Mouse (Mus musculus): ENCODE measurements around the gene Rnf187.

Rnf187 gene

DNA sequence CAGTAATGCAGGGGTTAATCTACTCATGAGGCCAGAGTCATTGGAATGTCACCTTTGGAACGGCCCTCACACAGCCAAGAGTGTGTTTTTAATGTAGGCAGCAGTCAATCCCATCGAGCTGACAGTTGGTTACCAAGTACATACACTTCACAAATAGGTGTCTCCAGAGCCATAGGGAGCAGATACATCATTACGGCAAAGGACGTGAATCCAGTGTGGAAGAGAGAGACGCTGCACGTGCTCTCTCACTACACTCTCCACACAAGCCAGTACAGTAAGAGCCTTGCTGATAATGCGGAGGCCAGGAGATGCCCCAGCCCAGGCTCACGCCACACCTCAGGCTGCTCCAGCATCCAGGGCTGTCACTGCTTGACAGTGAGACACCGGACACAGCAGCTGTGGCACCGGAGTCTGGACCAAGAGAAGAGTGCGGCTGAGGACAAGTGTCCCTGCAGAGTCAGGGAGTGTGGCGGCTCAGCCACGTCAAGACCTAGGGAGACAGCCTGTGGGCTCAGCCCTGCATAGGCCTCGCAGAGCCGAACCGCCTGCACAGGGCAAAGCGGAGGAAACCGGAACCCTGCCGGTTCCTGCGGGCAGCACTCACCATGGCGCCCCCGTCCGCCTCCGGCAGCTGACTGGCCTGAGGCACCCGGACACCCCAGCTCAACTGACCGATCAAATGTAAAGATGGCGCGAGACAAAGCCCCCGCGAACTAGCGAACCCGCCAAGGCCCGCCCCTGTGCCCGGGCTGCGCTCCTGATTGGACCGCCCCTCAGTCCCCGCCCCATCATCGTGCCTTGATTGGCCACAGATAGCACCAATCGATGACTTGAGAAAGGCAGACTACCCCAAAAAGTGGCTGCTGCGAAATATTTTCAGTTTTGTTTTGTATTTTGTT, 35.0 kb downstream of the Rnf187 start, which contains the start of gene Zfp39:
Gene Zfp39 (minus strand): TSS at position 715 of the 899 bp plus-strand sequence.
- DNase-seq (ENCODE audit: low read depth, low spot score): peak; percentile 93

DNA sequence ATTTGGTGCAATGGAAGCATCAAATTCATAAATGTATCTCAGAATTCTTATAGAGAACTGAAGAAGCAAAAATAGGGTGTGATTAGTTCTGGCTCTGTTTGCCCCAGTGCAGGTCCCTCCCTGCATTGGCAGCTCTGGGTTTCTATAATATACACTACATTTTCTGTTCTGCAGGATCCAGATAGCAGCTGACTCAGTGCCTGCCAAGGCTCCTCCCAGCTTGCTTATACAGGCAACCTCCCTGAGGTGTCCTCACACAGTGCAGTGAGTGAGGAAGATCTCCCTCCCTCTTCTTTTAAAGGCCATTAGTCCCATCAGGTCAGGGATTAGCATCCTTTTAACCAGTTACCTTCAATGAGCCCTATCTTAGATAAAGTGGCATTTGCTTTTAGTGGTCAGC, 37.6 kb downstream of the Rnf187 start:
- DNase-seq (ENCODE audit: low read depth, low spot score): no peak

DNA sequence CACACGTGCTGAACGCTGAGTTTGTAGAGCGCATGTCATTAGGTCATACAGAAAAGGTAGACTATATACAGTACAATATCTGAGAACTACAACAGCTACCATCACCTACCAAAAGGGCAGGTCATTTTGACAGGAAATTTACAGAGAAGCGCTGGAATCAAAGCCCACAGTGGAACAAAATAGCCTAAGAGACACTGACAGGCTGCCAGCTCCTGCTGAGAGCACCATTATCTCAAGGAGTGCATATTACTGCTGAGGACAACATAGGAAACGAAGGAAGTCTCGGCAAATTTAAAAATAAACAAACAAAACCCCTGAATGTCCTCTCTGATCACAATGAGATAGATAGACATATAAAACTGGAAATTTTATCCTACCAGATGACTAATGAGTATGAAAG, 41.2 kb downstream of the Rnf187 start:
- DNase-seq (ENCODE audit: low read depth, low spot score): no peak

DNA sequence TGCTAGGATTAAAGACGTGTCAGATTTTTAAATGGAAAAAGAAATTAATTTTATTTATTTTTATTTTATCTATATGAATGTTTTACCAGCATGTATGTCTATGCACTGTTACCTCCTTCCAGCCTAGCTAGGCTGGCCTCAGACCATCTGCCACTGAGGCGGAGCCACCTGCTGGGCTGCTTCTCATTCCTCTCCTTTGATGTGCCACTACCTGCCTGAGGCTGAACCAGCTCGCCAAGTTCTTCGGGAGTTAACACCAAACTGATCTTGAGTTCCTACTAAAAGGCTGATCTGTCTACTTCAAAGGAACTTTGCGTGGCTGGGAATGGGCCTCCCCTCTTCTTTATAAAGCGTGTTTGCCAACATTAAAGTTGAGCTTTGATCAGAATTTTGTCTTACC, 44.3 kb downstream of the Rnf187 start:
- no peak for DNase-seq (ENCODE audit: low read depth, low spot score)

DNA sequence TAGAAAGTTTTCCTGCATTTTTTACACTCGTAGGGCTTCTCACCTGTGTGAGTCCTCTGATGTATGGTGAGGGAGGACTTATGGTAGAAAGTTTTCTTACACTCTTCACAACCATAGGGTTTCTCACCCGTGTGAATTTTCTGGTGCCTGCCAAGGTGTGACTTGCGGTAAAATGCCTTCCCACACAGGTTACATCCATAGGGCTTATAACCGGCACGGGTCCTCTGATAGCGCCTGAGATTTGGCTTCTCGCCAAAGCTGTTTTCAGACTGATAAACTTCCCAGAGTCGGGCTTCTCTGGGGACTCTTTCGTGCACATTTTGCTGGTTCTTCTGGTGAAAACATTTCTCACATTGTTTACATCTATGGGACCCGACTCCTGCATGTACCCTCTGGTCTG, 48.2 kb downstream of the Rnf187 start:
- DNase-seq (ENCODE audit: low read depth, low spot score): no peak

DNA sequence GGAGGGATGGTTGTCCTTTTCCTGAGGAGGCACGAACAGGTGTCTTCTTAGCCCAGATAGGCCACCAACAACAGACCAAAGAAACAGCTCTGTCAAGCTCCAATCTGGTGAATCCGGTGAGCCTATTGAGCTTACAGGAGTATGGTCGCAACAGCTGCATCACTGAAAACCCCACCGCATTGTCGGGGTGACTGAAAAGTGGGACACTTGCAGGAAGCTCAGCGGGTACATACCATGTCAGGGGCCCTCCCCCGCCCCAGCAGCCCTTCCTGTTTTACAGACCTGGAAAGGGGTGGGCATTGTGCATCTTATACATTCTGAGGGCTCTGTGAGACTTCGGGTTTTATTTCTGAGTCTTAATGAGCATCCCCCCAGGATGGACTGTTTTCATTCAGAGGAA, 55.0 kb downstream of the Rnf187 start:
- no peak for DNase-seq (ENCODE audit: low read depth, low spot score)

Measured in CD4-positive helper T cell, adult 2 months (primary cell).